Mouse (Mus musculus): ENCODE results near the gene Cd200r3.

The Cd200r3 gene

DNA sequence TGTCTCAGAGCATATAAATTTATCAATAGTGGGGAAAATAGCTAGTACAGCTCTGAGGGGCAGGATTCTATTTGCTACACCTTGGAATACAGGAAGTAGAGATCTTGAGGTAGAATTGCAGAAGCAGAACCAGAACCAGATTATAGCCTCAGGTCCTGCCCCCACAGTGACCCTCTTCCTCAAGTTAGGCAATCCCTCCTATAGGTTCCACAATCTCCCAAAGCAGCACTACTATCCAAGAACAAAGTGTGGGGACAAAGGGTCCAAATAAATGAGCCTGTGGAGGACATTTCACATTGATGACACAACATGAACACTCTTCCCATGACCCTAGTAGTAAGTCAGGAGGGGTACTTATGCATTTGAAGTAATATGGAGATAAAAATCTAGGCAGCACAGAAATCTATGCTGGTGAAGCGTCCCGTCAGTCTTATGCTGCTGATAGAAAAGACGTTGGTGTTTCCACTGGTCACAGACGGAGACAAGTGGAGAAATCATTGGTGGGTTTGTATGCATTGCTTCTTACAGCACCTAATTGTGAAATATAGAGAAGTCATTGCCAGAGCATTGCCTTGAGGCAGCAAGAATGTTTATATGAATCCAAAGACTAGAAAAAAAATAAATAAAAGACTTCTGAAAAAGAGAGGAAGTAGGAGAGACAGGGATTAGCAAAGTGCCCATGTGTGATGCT is 45.3 kb downstream of the Cd200r3 start:
- ATAC-seq (ENCODE audit: low TSS enrichment): no peak

DNA sequence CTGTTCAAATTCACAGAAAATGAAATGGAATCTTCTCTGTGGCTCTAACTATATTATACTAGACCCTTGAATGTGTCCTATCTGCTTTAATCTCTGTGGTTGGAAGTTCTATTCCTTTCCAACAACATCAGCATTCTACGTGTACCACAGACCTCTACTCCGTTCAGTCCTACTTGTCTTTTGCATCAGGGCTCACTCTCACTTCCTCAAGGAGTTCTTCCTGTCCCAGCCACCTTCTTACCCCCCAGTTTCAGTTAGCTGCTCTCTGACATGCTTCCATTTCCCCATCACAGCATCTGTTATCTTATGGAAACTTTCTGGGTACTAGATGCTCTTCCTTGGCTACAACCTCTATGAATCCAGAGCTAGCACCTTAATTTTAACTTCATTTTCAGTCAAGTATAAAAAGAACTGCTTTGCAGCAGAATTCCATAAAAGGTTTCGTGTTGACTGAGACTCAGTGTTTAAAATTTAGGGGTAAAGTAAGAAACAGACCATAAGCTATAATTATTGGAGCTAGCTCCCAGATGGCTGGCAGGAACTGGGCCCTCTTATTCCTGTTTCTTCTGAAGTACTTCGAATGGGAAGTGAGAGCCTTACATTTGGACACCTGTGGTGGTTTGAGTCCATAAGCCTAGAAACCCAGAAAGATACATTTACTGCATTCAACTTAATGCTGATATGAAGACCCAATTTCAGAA is 50.0 kb downstream of the Cd200r3 start:
- ATAC-seq (ENCODE audit: low TSS enrichment): peak; percentile 93

DNA sequence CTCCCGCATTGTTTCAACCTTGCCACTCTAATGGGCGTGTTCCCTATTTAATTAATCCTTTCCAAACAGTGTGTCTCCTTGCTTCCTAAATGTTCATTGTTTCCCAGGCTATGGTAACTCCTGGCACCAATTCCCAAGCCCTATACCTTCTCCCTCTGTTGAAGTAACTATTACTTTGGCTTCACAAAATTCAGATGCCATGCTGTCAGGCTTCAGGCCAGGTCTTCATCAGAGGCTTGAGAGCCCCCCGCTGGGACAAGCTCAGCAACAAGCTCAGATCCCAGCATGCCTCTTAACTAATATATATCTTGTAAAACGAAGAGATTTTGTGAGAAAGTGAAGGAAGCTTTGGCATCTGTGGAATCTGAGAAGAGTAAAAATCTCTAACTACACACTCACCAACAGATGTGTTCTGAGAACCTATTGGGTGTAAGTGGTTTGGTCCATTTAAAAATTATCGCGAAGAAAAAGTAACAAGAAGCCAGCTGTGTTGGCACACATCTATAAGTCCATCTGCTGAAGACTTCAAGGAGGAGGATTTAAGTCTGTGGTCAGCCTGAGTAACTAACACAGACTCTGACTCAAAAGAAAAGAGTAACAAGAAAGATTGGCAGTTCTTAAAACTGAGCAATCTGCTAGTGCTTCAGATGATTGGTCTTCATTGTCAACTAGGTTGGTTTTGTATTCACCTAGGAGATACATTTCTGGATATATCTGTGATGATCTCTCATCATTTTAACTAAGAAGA is 50.9 kb downstream of the Cd200r3 start:
- ATAC-seq (ENCODE audit: low TSS enrichment): no peak

DNA sequence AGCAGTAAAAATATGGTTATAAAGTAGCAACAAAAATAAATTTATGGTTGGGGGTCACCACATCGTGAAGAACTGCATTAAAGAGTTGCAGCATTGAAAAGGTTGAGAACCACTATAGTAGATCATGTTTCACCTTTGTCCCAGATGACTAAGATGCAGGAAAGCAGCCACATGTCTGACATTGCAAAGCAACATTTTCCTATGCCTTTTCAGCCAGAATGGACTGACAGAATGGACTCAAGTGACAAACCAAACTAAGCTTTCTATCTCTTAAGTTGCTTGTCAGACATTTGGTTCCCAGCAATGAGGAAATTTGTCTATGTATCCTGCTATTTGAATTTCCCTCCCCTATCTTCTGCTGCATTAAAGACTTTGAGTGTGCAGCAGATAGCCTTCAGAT is 51.6 kb downstream of the Cd200r3 start:
- no peak for ATAC-seq (ENCODE audit: low TSS enrichment)

DNA sequence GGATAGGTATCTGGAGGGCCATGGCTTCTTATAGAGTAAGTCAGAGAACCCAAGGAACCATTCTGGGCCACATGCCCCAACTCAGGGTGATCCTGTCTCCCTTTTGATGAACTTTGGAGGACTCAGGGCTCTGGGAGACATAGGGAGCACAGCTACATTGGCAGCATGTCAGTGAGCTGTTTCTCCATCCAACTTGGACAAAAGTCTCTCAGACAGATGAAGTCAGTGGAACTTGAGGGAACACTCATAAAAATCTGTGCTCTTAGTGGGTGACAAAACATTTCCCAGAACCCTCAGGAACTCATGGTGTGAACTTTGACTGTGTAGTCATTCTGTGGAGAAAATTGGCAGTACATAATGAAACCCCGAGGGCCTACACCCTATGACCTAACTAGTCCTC is 53.2 kb downstream of the Cd200r3 start:
- ATAC-seq (ENCODE audit: low TSS enrichment): no peak

DNA sequence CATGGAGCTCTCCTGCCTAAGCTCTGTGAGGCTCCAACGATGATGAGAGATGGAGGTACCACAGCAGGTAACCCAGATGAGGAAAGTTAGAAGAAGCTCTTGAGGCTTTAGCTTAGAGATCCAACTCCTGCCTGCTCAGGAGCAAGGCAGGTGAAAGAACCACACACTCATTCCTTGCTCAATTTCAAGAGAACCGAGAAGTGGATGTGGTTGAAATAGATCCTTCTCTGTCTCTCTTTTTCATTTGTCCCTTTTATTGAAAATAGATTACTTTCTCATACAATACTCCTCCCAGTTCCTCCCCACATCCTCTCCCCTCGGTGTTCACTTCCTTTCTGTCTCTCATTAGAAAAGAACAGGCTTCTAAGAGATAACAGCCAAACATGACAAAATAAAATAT is 56.1 kb downstream of the Cd200r3 start:
- no peak for ATAC-seq (ENCODE audit: low TSS enrichment)

DNA sequence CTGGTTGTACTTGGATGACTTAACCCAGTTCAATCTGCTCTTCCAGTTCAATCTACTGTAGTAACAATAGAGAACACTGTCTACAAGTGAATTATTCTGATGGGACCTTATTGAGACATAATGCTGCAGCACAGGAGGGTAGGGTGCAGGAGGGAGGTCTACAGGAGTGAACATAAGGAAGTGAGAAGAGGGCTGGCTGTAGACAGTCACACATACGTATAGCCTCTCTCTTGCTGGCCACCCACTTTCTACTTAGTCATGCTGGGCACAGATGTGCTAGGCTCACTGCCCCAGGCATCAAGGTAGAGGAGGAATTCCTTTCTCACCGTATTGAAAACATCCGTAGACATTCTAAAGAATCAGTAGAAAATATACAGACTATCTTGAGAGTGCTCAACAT is 61.0 kb downstream of the Cd200r3 start:
- ATAC-seq (ENCODE audit: low TSS enrichment): no peak

DNA sequence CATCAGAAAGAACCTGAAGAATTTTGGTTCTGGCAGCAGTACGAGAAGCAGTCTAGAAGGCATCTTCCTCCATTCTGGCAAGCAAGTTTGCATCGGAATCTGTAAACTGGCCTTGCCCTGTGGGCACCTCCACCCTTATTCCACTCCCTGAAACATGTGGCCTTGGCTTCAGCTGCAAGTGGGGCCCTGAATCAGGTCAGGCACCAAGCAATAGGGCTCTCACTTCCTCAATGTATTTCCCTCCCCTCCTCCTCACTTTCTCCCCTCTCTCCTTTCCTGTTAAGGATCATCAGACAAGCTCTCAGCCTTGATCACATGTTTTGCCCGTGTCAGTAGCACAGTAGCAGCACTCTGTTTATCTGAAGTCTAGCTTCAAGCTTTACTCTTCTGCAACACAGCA is 61.8 kb downstream of the Cd200r3 start:
- ATAC-seq (ENCODE audit: low TSS enrichment): no peak

DNA sequence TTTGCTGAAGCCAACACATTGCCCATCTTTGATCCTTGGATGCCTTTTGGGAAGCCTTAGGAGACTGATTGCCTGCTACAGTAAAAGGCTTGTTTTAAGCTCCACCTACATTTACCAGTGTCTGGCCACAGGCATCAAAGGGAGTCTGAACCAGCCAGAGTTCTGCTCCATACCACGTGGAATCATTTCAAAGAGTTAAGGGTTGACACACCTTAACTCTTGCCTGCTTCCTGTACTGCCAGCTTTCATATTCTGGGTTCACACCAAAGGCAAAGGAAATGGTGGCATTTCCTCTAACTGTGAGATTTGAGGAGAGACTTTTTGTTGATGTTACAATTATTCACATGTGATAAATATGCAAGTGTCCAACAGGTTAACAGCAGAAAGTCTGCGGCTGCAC is 63.5 kb downstream of the Cd200r3 start:
- no peak for ATAC-seq (ENCODE audit: low TSS enrichment)

DNA sequence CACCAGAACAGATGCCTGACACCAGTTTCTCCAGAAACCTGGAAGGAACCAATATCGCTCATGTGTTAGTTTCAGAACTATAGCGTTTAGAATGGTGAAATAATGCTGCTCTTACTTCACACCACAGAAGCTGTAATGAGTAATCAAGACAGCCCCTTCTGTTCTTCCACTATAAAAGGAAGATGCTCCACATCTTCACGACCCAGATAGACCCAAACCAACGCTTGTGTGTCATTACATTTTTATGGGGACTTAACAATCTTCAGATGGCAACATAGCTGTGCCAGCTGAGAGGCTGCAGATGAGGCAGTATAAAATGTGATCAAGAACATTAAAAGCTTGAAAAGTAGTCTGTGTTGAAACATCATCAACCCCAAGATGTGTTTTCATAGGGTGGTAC is 64.3 kb downstream of the Cd200r3 start:
- peak; percentile 90 for ATAC-seq (ENCODE audit: low TSS enrichment)

DNA sequence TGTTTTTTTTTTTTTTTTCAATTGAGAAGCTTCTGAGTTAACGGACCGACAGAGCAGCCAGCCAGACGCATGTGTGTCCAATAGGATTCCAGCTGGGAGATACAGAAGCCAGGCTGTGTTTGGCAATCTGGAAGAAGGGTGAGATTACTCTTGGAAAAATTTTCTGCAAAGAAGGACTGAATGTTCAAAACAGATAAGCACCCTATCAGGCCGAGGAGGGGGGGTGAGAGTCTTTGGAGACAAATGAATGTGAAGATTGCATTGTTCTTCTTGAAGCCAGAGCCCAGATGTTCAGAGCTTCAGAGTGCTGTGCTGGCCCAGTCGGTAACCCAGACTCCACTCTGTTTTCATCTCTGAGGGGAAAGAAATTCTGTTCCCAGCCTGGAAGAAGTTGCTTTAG is 66.2 kb downstream of the Cd200r3 start:
- no peak for ATAC-seq (ENCODE audit: low TSS enrichment)

DNA sequence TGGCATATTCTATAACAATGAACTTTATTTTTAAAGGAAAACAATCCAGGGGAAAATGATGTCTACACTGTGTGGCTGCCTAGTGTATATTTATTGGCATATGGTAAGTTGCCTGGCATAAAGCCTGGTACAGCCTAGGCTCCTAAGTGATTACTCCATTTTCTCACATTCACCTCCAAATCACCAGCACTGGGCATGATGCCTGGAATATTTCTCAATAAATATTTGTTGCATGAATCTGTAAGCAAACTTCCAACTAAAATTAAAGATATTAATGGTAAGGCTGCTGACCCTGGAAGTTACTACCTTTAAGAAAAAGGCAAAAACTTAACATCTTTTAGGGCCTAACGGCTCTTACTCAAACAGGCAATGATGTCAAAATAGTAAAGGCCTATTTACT is 72.1 kb downstream of the Cd200r3 start:
- no peak for ATAC-seq (ENCODE audit: low TSS enrichment)

DNA sequence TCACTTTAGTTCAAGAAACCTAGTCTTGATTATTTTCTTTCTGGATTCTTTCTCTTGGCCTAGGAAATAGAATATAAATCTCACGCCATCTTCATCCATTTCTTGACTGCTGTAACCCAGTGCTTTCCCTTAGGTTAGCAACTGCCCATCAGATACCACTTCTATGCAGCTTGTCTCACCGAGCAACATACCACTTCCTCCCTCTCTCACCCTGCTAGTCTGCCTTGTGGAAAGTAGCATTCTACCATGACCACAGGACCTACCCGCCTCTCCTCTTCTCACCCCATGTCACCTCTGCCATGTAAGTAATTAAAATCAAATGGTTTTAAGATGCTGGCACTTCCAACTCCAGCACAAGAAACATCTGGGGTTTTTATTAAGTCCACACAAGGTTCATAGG is 73.0 kb downstream of the Cd200r3 start:
- no peak for ATAC-seq (ENCODE audit: low TSS enrichment)

DNA sequence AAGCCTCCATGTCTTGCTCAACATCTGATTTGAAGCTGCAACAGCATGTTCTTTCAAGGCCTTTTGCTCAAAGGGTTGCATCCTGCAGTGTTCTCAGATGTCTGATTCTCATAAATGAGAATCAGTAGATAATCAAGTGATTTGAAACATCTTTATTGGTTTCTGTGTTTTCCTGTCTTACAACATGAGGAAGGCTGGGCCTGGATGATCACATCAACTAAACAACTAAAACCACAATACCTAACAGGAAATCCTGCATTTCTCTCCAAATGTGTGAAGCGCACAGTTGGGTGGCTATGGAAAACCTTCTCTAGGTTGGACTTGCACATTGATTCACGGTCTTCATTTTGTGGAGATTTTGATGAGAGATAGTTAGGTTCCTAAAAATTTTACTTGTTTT is 75.4 kb downstream of the Cd200r3 start:
- no peak for ATAC-seq (ENCODE audit: low TSS enrichment)

DNA sequence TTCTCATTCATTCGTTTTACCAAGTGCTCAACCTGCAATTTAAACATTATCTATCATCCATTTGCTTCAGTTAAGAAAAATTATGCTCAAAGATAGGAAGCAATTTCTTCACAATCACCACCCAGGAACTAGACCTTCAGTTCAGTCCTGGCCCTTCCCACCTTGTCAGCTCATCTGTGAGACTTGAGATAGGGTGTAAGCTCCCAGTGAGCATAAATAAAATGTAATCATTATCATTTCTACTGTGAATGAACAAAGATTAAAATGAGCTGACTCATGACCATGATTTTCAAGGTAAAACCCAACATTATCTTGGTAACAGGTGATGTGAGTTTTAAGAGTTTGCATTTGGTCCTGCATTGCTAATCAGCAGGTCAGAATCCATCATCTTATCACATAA is 76.6 kb downstream of the Cd200r3 start:
- ATAC-seq (ENCODE audit: low TSS enrichment): no peak

DNA sequence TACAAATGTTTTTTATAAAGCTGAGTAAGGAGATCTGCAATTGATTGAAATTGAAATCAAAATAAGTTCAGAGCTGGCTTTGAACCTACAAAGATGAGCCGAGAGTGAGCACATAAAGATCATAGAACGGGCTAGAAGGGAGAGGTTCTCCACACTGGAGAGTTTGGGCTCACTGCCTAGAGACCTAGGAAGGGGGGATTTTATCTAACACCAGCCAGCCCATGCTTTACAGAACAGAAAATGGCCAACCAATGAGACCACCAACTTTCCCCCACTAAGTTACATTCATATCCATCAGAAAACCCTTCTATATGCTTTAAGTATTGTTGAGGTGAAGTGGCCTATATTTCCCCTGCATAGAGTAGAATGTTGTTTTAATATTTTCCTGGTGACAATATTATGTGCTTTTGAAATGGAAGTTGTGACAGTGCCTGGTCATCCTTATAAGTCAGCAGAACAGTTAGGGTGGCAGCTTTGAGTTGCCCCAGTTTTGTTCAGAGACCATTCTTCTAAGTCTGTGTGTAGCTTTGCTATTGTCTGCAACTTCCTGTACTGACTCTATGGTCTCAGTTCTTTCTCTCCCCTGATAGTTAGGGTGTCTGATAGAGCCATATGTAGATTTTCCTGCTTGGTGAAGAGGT is 77.3 kb downstream of the Cd200r3 start:
- ATAC-seq (ENCODE audit: low TSS enrichment): no peak

DNA sequence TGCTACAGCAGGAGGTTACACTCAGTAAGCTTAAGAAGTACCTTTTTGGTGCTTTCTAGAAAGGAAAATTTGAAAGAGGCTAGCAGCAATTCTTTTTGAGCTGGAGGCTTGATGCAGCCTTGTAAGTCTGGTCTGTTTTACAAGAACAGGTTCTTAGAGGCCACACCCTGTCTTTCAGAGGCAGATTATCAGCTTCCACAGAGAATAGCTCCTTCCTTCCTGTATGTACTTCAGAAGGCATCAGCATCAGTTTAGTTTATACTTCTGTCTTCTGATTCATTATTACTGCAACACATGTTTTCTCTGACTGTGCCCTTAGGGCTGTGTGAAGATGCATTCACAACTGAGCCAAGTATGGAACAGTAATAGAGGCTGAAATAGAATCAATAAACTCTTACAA is 78.0 kb downstream of the Cd200r3 start:
- ATAC-seq (ENCODE audit: low TSS enrichment): no peak

DNA sequence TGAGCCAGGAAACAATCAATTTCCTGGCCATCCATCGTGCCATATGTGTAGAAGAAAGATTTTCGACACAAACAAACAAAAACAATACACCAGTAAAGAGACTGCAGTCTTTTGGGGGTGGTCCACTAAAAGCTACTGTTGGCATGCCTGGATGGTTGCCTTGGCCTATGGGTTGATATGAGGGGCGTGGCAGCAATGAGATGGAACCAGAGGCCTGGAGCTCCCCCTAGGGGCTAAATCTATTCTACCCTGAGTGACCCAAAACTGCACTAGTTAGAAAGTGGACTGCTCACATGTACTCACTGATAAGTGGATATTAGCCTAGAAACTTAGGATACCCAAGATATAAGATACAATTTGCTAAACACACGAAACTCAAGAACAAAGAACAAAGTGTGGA is 80.4 kb downstream of the Cd200r3 start:
- peak; percentile 82 for ATAC-seq (ENCODE audit: low TSS enrichment)

DNA sequence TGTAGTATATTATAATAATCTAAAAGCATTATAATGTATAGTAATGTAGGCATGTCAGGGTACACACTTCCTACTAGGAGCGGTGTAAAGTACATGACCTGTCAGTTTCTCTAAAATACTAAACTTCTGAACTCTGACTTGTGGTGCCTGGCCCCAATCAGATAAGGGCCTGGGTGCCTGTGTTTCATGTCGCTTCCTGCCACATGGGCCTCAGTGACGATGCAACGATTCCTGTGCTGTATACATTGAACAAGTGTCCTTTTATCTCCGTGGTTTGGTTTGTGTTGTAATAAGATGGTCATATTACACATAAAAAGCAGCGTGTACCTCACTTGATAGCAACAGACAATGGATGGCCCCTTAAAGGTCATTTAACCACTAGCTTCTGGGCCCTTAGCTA is 81.8 kb downstream of the Cd200r3 start:
- no peak for ATAC-seq (ENCODE audit: low TSS enrichment)

DNA sequence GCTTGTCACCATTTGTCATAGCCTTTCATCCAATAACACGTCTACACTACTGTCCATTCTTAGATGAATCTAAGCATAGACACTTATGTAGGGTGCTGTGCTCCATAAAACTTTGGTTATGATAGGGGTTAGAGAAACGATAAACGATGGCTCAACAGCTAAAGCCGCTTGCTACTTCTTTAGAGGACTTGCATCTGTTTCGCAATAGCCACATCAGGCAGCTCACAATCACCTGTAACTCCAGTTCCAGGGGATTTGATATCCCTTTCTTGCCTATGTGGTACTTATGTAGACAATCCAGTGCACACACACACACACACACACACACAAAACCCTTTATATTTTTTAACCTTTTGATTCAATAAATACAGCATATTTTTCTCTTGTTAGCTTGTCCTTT is 85.6 kb downstream of the Cd200r3 start:
- no peak for ATAC-seq (ENCODE audit: low TSS enrichment)

DNA sequence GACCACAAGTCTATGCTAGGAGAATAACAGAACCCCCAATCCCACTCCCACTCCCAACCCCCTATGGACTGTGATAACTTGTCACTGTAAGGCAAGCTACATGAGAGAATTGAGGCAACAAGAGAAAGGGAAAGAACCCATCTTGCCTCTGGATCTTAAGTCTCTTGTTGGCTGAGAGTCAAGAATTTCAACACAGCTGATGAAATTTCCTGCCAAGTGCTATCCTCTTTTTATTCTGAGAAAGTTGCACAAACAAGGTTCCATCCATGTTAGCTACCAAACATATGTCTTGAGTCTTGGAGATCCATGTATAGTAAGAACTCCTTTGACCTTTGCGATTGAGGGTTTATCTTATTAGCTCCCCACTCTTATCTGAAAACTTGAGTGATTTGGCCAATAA is 86.0 kb downstream of the Cd200r3 start:
- no peak for ATAC-seq (ENCODE audit: low TSS enrichment)

DNA sequence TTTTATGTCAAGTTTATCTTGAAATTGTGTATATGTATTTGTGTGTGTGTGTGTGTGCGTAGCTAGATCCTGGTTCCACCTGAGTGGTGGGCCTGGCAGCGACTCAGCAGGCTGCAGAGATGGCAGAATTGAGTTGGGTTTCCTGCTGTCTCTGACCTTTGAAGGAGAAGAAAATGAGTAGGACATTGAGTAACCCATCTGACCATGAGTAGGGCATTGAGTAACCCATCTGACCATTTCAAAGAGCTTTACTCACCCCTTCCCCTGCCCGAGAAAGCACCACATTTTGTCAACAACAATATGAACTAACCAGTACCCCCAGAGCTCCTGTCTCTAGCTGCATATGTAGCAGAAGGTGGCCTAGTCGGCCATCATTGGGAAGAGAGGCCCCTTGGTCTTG is 86.6 kb downstream of the Cd200r3 start:
- ATAC-seq (ENCODE audit: low TSS enrichment): no peak

DNA sequence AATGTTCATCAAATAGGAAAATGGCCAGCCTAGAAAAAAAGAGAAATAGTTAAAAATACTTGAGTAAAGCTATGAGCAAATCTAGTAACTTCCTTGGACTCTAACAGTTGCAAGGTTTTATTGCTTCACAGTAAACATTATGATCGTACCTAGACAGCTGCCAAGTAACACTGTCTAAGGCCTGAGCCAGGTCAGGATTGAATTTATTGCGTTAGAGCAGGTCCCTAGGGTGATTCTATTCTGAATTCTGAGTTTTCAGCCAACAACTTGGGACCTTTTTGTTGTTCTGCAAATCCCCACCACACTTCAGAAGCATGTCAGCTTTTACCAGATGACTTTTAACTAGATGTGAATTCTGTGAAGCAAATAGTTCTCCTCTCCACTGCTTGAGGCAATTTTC is 87.3 kb downstream of the Cd200r3 start:
- no peak for ATAC-seq (ENCODE audit: low TSS enrichment)
